Comparison of ENCODE assay signal across 20 mouse cellular contexts in genomic region chr7:113877926-113878325, GRCm38 (mm10).
DNase-seq lines count a peak whose midpoint lies in the region; ATAC-seq lines count a peak whose summit lies in the region.
"Had no signal": no experiment of that assay in that cellular context is flagged by ENCODE, and none has a peak within 500 bp of the region (broad histone marks: within the 10 kb centered on the region; RNA-seq: fewer than 3 reads in every experiment).

No protein-coding gene starts in this region.

- no peaks in the 10 kb centered on the region for H3K27me3 ChIP-seq in heart, embryonic 10.5 days (ENCODE audit: insufficient read depth, poor library complexity, severe bottlenecking)
- no peaks in the 10 kb centered on the region for H3K27me3 ChIP-seq in midbrain, embryonic 14.5 days (ENCODE audit: control insufficient read depth, insufficient read depth, low read length)
- H3K27me3 ChIP-seq: embryonic facial prominence, embryonic 12.5 days; forebrain, embryonic 15.5 days; hindbrain, embryonic 13.5 days had no signal

- peaks cover 6% of the 10 kb centered on the region; the same call in 1 of the 2 replicates for H3K36me3 ChIP-seq in heart, embryonic 10.5 days
- H3K36me3 ChIP-seq in midbrain, embryonic 14.5 days (ENCODE audit: control insufficient read depth, insufficient read depth, low read length), result no peaks in the 10 kb centered on the region
- H3K36me3 ChIP-seq: embryonic facial prominence, embryonic 12.5 days; forebrain, embryonic 15.5 days; hindbrain, embryonic 13.5 days had no signal

- H3K9me3 ChIP-seq in heart, embryonic 10.5 days, result no peaks in the 10 kb centered on the region
- no peaks in the 10 kb centered on the region for H3K9me3 ChIP-seq in midbrain, embryonic 14.5 days (ENCODE audit: control insufficient read depth, low read length)
- H3K9me3 ChIP-seq: embryonic facial prominence, embryonic 12.5 days; forebrain, embryonic 15.5 days; hindbrain, embryonic 13.5 days had no signal

- no peak overlapping the region for H3K4me2 ChIP-seq in midbrain, embryonic 14.5 days (ENCODE audit: low read length)
- H3K4me2 ChIP-seq: embryonic facial prominence, embryonic 12.5 days; forebrain, embryonic 15.5 days; heart, embryonic 11.5 days; hindbrain, embryonic 13.5 days had no signal

- H3K27ac ChIP-seq in heart, embryonic 10.5 days, result no peak overlapping the region
- H3K27ac ChIP-seq in midbrain, embryonic 14.5 days (replicated peaks; ENCODE audit: low read depth, low read length), result no peak overlapping the region
- H3K27ac ChIP-seq: embryonic facial prominence, embryonic 12.5 days; forebrain, embryonic 15.5 days; hindbrain, postnatal 0 days had no signal

- DNase-seq in heart, adult 8-10 months (ENCODE audit: low spot score), result peak; percentile 11
- no peak for DNase-seq in heart, embryonic 10.5 days (ENCODE audit: low spot score)
- peak; percentile 27 for DNase-seq in kidney, postnatal 14 days
- no peak for DNase-seq in kidney, postnatal 25 days
- peak; percentile 19 for DNase-seq in urinary bladder, postnatal 14 days (ENCODE audit: low spot score)
- no peak for DNase-seq in urinary bladder, postnatal 10 days (ENCODE audit: low spot score)
- peak; percentile 59 for DNase-seq in lung, postnatal 36 days
- no peak for DNase-seq in midbrain, embryonic 14.5 days
- DNase-seq: adrenal gland, postnatal 14 days; cerebellum, adult 11-12 months; cerebellum, adult 9-10 months; cerebellum, postnatal 25 days; gastrocnemius, postnatal 10 days had no signal

- H3K4me3 ChIP-seq in heart, embryonic 10.5 days, result no peak overlapping the region
- H3K4me3 ChIP-seq in midbrain, embryonic 14.5 days (replicated peaks; ENCODE audit: low read depth, low read length), result no peak overlapping the region
- H3K4me3 ChIP-seq: embryonic facial prominence, embryonic 12.5 days; forebrain, embryonic 15.5 days; hindbrain, embryonic 13.5 days had no signal

- H3K4me1 ChIP-seq in heart, embryonic 10.5 days, result no peaks in the 10 kb centered on the region
- peaks cover 14% of the 10 kb centered on the region for H3K4me1 ChIP-seq in midbrain, embryonic 14.5 days (ENCODE audit: control insufficient read depth, insufficient read depth, low read length)

- WGBS in heart, embryonic 10.5 days, result 90% methylated on average over 5 of the region's 5 CpGs
- WGBS in midbrain, embryonic 14.5 days, result 87% methylated on average over 5 of the region's 5 CpGs

- ATAC-seq in midbrain, embryonic 14.5 days (ENCODE audit: low FRiP score, low TSS enrichment), result no peak
- ATAC-seq: activated CD4-positive, CD25-positive, alpha-beta regulatory T cell, adult 4 months; forebrain, embryonic 15.5 days; hindbrain, postnatal 0 days; Patski had no signal

- H3K9ac ChIP-seq in midbrain, embryonic 14.5 days (replicated peaks; ENCODE audit: low read length), result no peak overlapping the region
- H3K9ac ChIP-seq: embryonic facial prominence, embryonic 12.5 days; forebrain, embryonic 15.5 days; hindbrain, embryonic 13.5 days had no signal

Comparison
In these comparisons a context has a peak if more than half of its experiments do, and no peak if none do; other contexts are left out.
1. DNase-seq: peak in heart, adult 8-10 months (single experiment), kidney, postnatal 14 days (single experiment), urinary bladder, postnatal 14 days (single experiment) and lung, postnatal 36 days (single experiment); none in heart, embryonic 10.5 days (single experiment), kidney, postnatal 25 days (0 of 2), urinary bladder, postnatal 10 days (single experiment) and midbrain, embryonic 14.5 days (single experiment).